Mouse (Mus musculus) MEL (cell line): ENCODE results near the gene Fbxo3. TPM values are rescaled to one million over a fixed set of nuclear protein-coding genes. Genes with fewer than 3 reads are reported as not detected.
"Not testable (repeated sequence)": the region's sequence is repeated elsewhere in the genome, so short reads cannot be mapped to it uniquely, and the experiment has no call there.

Experiments
- DNase-seq: peaks from one replicate; pipeline ENCODE4 v3.0.0; 2011; ENCODE audit warnings: low read depth, low spot score
- H3K27ac ChIP-seq: 2 replicates; pipeline ENCODE4 v1.5.1; 2012; ENCODE audit warnings: low read depth, mild to moderate bottlenecking, control low read depth, low read length, moderate library complexity; ENCODE audit not compliant: control insufficient read depth
- H3K27me3 ChIP-seq, 2 experiments: fragments of 150-350 bp in 1 of 2; sonication (generic) in 1 of 2; 2 replicates each; pipeline ENCODE4 v1.6.1; 2012; ENCODE audit warnings: low read length in 2 of 2, mild to moderate bottlenecking in 2 of 2, improper control_type of control experiment in 1 of 2, moderate library complexity in 1 of 2; ENCODE audit not compliant: insufficient read depth in 2 of 2, control insufficient read depth in 1 of 2
- H3K36me3 ChIP-seq, 2 experiments: 2 replicates each; pipeline ENCODE4 v1.6.1; 2012 to 2014; ENCODE audit warnings: low read length in 2 of 2, improper control_type of control experiment in 1 of 2, inconsistent platforms in 1 of 2, mild to moderate bottlenecking in 1 of 2; ENCODE audit not compliant: insufficient read depth in 2 of 2, control insufficient read depth in 1 of 2
- H3K4me1 ChIP-seq, 2 experiments: fragments of 150-350 bp in 1 of 2; sonication (generic) in 1 of 2; 2 replicates each; pipeline ENCODE4 v1.6.1; 2012; ENCODE audit warnings: low read length in 2 of 2, improper control_type of control experiment in 1 of 2, mild to moderate bottlenecking in 1 of 2; ENCODE audit not compliant: insufficient read depth in 2 of 2, control insufficient read depth in 1 of 2
- H3K4me3 ChIP-seq, 2 experiments: fragments of 150-350 bp in 1 of 2; sonication (generic) in 1 of 2; 2 replicates each; pipeline ENCODE4 v1.5.1; 2012; ENCODE audit warnings: low read depth in 2 of 2, low read length in 2 of 2, mild to moderate bottlenecking in 2 of 2, moderate library complexity in 2 of 2, control low read depth in 1 of 2, improper control_type of control experiment in 1 of 2; ENCODE audit not compliant: control insufficient read depth in 1 of 2, insufficient read depth in 1 of 2
- H3K79me2 ChIP-seq: 2 replicates; pipeline ENCODE4 v1.6.1; 2012; ENCODE audit warnings: mild to moderate bottlenecking, low read length, moderate library complexity; ENCODE audit not compliant: control insufficient read depth, poor library complexity, insufficient read depth
- H3K9ac ChIP-seq: 2 replicates; pipeline ENCODE4 v1.6.1; 2012; ENCODE audit warnings: low read depth, mild to moderate bottlenecking, control low read depth, low read length, moderate library complexity; ENCODE audit not compliant: control insufficient read depth, poor library complexity, severe bottlenecking
- H3K9me3 ChIP-seq: fragments of 150-350 bp; sonication (generic); replicated peaks from 2 replicates; pipeline ENCODE4 v1.6.1; 2012; ENCODE audit warnings: mild to moderate bottlenecking, low read length, improper control_type of control experiment, moderate library complexity; ENCODE audit not compliant: insufficient read depth
- EP300 ChIP-seq, 2 experiments: IDR thresholded peaks; 2 replicates each; pipeline ENCODE4 v1.6.1; 2011; ENCODE audit warnings: improper control_type of control experiment in 2 of 2, low read length in 2 of 2, low read depth in 1 of 2, mild to moderate bottlenecking in 1 of 2
- ETS1 ChIP-seq: IDR thresholded peaks from 2 replicates; pipeline ENCODE4 v1.6.1; 2012; ENCODE audit warnings: low read depth, mild to moderate bottlenecking, inconsistent platforms, low read length, improper control_type of control experiment, moderate library complexity
- MAZ ChIP-seq: IDR thresholded peaks from 2 replicates; pipeline ENCODE4 v1.6.1; 2012; ENCODE audit warnings: low read depth, mild to moderate bottlenecking, inconsistent platforms, low read length, improper control_type of control experiment
- POLR2AphosphoS2 ChIP-seq: IDR thresholded peaks from 2 replicates; pipeline ENCODE4 v1.6.1; 2011; ENCODE audit warnings: low read length, improper control_type of control experiment
- POLR2AphosphoS5 ChIP-seq: IDR thresholded peaks from 2 replicates; pipeline ENCODE4 v1.6.1; 2012; ENCODE audit warnings: low read depth, borderline replicate concordance, mild to moderate bottlenecking, inconsistent platforms, low read length, moderate library complexity, mixed read lengths
- RCOR1 ChIP-seq: IDR thresholded peaks from 2 replicates; pipeline ENCODE4 v1.6.1; 2012; ENCODE audit warnings: low read depth, mild to moderate bottlenecking, inconsistent platforms, low read length, improper control_type of control experiment
- TBP ChIP-seq: IDR thresholded peaks from 2 replicates; pipeline ENCODE4 v1.8.0; 2011; ENCODE audit warnings: low read depth, low read length, improper control_type of control experiment
- USF2 ChIP-seq, 2 experiments: IDR thresholded peaks; 2 replicates each; pipeline ENCODE4 v1.6.1; 2011 to 2012; ENCODE audit warnings: improper control_type of control experiment in 2 of 2, low read length in 2 of 2, borderline replicate concordance in 1 of 2, inconsistent platforms in 1 of 2, low read depth in 1 of 2, mild to moderate bottlenecking in 1 of 2; ENCODE audit not compliant: insufficient read depth in 1 of 2
- ZKSCAN1 ChIP-seq: IDR thresholded peaks from 2 replicates; pipeline ENCODE4 v1.6.1; 2012; ENCODE audit warnings: low read depth, mild to moderate bottlenecking, inconsistent platforms, low read length, improper control_type of control experiment, moderate library complexity
- ZMIZ1 ChIP-seq: IDR thresholded peaks from 2 replicates; pipeline ENCODE4 v1.6.1; 2012; ENCODE audit warnings: low read depth, mild to moderate bottlenecking, inconsistent platforms, low read length, improper control_type of control experiment, moderate library complexity
- polyA plus RNA-seq, 2 experiments: library from polyadenylated mRNA; stranded (reverse) in 1 of 2; unstranded in 1 of 2; fragments of >175 nt in 1 of 2; fragments of >200 nt in 1 of 2; gene quantifications; 2 replicates each; pipeline versions ENCODE4 v1.2.1 to v1.2.4; 2012; ENCODE audit warnings: low replicate concordance in 2 of 2, low read depth in 1 of 2; ENCODE audit not compliant: insufficient read length in 2 of 2, insufficient read depth in 1 of 2, missing spikeins in 1 of 2
- total RNA-seq: library from RNA; depleted of rRNA; stranded (reverse); fragments of 300-350 nt; gene quantifications from 2 replicates; pipeline ENCODE4 v1.2.3, GENCODE M21; 2012

The Fbxo3 gene
- total and polyA plus RNA-seq, 3 experiments: 30.9 to 55.4 (median 41.9) TPM

DNA sequence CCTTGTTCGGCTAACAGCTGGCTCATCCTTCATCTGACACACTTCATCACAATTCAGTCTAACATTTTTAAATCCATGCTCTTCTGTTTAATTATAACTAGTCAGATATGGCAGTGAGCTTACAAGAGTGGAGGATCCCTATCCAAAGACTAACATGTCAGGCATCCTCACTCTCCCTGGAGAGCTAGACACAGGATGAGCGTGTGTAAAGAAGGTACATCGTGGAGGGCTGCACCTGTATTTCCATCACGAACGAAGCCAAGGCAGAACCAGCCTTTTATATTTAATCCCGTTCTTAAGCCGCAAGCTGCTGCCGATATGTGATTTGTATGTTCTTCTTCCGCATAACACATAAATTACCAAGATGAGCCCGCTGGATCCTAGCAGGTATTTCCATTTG is 44.4 kb upstream of the Fbxo3 start:
- Histone ChIP-seq H3K27ac (no peak overlapping the region), H3K4me1 (no peaks in the 10 kb centered on the region), H3K9ac (no peak overlapping the region), H3K79me2 (no peaks in the 10 kb centered on the region), H3K9me3 (no peaks in the 10 kb centered on the region), H3K4me3 (no peak overlapping the region), H3K36me3 (peaks cover 0 to 8% of the 10 kb centered on the region in 2 experiments; a peak in 2 of 4 replicates), H3K27me3 (no peaks in the 10 kb centered on the region)
- TF ChIP-seq POLR2AphosphoS2: peak; percentile 57
- TF ChIP-seq POLR2AphosphoS5: 0 out of 2 replicates have a peak, but pooled peaks have one; percentile 22
- no peak for TF ChIP-seq MAZ
- no peak for TF ChIP-seq TBP
- 0 out of 2 replicates have a peak, but pooled peaks have one; percentile 18 for TF ChIP-seq ZMIZ1
- DNase-seq: no peak

DNA sequence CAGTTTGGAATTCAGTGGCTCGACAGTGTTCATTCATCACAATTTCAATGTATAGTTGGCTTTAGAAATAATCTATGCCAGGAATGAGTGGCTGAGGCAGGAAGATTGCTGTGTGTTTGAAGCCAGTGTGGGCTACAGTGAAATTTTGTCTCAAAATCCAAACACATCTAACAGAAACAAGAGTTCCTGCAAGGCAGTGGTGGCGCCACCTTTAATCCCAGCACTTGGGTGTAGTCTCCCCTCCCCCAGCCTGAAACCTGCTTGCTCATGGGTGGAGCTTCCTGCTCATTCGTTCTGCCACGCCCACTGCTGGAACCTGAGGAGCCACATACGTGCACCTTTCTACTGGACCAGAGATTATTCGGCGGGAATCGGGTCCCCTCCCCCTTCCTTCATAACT is 39.9 kb upstream of the Fbxo3 start:
- not testable (repeated sequence) for H3K4me3 ChIP-seq

GRCm38 (mm10) chr2:103989724-103990123 is 37.8 kb upstream of the Fbxo3 start:
- Histone ChIP-seq H3K4me3 (no peak overlapping the region), H3K27ac (no peak overlapping the region), H3K9me3 (no peaks in the 10 kb centered on the region), H3K27me3 (no peaks in the 10 kb centered on the region), H3K79me2 (no peaks in the 10 kb centered on the region), H3K9ac (no peak overlapping the region), H3K4me1 (0 out of 4 replicates have a peak, but pooled peaks cover 0 to 2% of the 10 kb centered on the region in 2 experiments), H3K36me3 (peaks cover 0 to 7% of the 10 kb centered on the region in 2 experiments; a peak in 1 of 4 replicates)
- DNase-seq: no peak
- no peak for TF ChIP-seq EP300 (IDR thresholded peaks at IDR 0.05; ENCODE audit: low read depth in 1 of 2, low read length in 2 of 2)
- TF ChIP-seq ETS1: no peak
- no peak for TF ChIP-seq ZKSCAN1
- no peak for TF ChIP-seq RCOR1
- no peak for TF ChIP-seq USF2 (IDR thresholded peaks at IDR 0.05; ENCODE audit: borderline replicate concordance in 1 of 2, insufficient read depth in 1 of 2, low read depth in 1 of 2, low read length in 2 of 2)

More for the DNA sequence above, 39.9 kb upstream of the Fbxo3 start:
- not testable (repeated sequence) for DNase-seq, H3K27me3 ChIP-seq, H3K9me3 ChIP-seq, H3K9ac ChIP-seq, H3K27ac ChIP-seq, H3K36me3 ChIP-seq, H3K79me2 ChIP-seq, H3K4me1 ChIP-seq
